Mouse (Mus musculus) CH12.LX (cell line): ENCODE measurements around the gene H2-Aa. TPM values are rescaled to one million over a fixed set of nuclear protein-coding genes. Genes with fewer than 3 reads are reported as not detected.
A peak's percentile ranks its signal among the peaks of the same experiment; 100 is the strongest.

ENCODE experiments used
- DNase-seq: peaks from one replicate; pipeline ENCODE4 v3.0.0-alpha.2; 2013; ENCODE audit errors: extremely low read depth
- H3K27ac ChIP-seq: 2 replicates; pipeline ENCODE4 v1.5.1; 2012; ENCODE audit warnings: low read depth, mild to moderate bottlenecking, control low read depth, moderate library complexity; ENCODE audit not compliant: insufficient read depth
- H3K27me3 ChIP-seq: replicated peaks from 2 replicates; pipeline ENCODE3; 2012; ENCODE audit warnings: inconsistent platforms
- H3K36me3 ChIP-seq, 2 experiments: replicated peaks in 1 of 2; 2 replicates each; pipeline versions ENCODE3 to v1.6.1; 2012; ENCODE audit warnings: inconsistent platforms in 1 of 2, low read length in 1 of 2, mild to moderate bottlenecking in 1 of 2, mixed read lengths in 1 of 2, moderate library complexity in 1 of 2; ENCODE audit not compliant: control insufficient read depth in 1 of 2, insufficient read depth in 1 of 2
- H3K4me1 ChIP-seq, 2 experiments: 2 replicates each; pipeline ENCODE4 v1.6.1; 2012; ENCODE audit warnings: inconsistent platforms in 1 of 2, moderate library complexity in 1 of 2; ENCODE audit not compliant: insufficient read depth in 2 of 2, control insufficient read depth in 1 of 2
- H3K4me2 ChIP-seq: 2 replicates; pipeline ENCODE4 v1.6.1; 2012; ENCODE audit warnings: low read depth, mild to moderate bottlenecking, control low read depth; ENCODE audit not compliant: poor library complexity, insufficient read depth, severe bottlenecking
- H3K4me3 ChIP-seq, 3 experiments: fragments of 150-350 bp in 1 of 3; sonication (generic) in 1 of 3; replicated peaks in 1 of 3; 2 replicates each; pipeline versions ENCODE3 to v1.5.1; 2011 to 2012; ENCODE audit warnings: low read depth in 2 of 3, low read length in 2 of 3, mild to moderate bottlenecking in 2 of 3, moderate library complexity in 2 of 3, control low read depth in 1 of 3, improper control_type of control experiment in 1 of 3, inconsistent platforms in 1 of 3, mixed read lengths in 1 of 3; ENCODE audit not compliant: poor library complexity in 1 of 3
- H3K79me2 ChIP-seq: replicated peaks from 2 replicates; pipeline ENCODE4 v1.6.1; 2012; ENCODE audit warnings: mild to moderate bottlenecking, moderate library complexity; ENCODE audit not compliant: control insufficient read depth, poor library complexity, insufficient read depth, severe bottlenecking; ENCODE audit errors: extremely low read depth
- H3K9ac ChIP-seq: 2 replicates; pipeline ENCODE4 v1.6.1; 2012; ENCODE audit warnings: low read depth, mild to moderate bottlenecking, control low read depth, moderate library complexity; ENCODE audit not compliant: insufficient read depth
- H3K9me3 ChIP-seq: replicated peaks from 2 replicates; pipeline ENCODE3; 2012; ENCODE audit warnings: low read length, inconsistent platforms, mixed read lengths
- BHLHE40 ChIP-seq: IDR thresholded peaks from 2 replicates; pipeline ENCODE4 v1.6.1; 2011; ENCODE audit warnings: mild to moderate bottlenecking, low read depth, low read length, improper control_type of control experiment
- CHD1 ChIP-seq: IDR thresholded peaks from 2 replicates; pipeline ENCODE4 v1.6.1; 2012; ENCODE audit warnings: low read depth, low read length, improper control_type of control experiment, inconsistent platforms
- CHD2 ChIP-seq: IDR thresholded peaks from 2 replicates; pipeline ENCODE4 v1.6.1; 2011; ENCODE audit warnings: low read length, improper control_type of control experiment
- CTCF ChIP-seq, 2 experiments: IDR thresholded peaks in 1 of 2; conservative IDR thresholded peaks in 1 of 2; 2 replicates each; pipeline ENCODE4 v1.5.1; 2011 to 2012; ENCODE audit warnings: low read depth in 2 of 2, low read length in 2 of 2, improper control_type of control experiment in 1 of 2, inconsistent platforms in 1 of 2, mild to moderate bottlenecking in 1 of 2, moderate library complexity in 1 of 2
- E2F4 ChIP-seq: IDR thresholded peaks from 2 replicates; pipeline ENCODE4 v1.6.1; 2011; ENCODE audit warnings: low read depth, low read length, improper control_type of control experiment; ENCODE audit not compliant: insufficient replicate concordance
- ELF1 ChIP-seq: IDR thresholded peaks from 2 replicates; pipeline ENCODE4 v1.6.1; 2014; ENCODE audit warnings: low read depth, mild to moderate bottlenecking, inconsistent platforms, low read length, improper control_type of control experiment
- GABPA ChIP-seq: IDR thresholded peaks from 2 replicates; pipeline ENCODE4 v1.6.1; 2012; ENCODE audit warnings: low read depth, low read length, improper control_type of control experiment, inconsistent platforms; ENCODE audit not compliant: insufficient replicate concordance
- HCFC1 ChIP-seq: IDR thresholded peaks from 2 replicates; pipeline ENCODE4 v1.6.1; 2012; ENCODE audit warnings: low read depth, mild to moderate bottlenecking, inconsistent platforms, low read length, improper control_type of control experiment
- IRF4 ChIP-seq: IDR thresholded peaks from 2 replicates; pipeline ENCODE4 v1.6.1; 2014; ENCODE audit warnings: low read depth, mild to moderate bottlenecking, inconsistent platforms, low read length, improper control_type of control experiment
- JUN ChIP-seq: IDR thresholded peaks from 2 replicates; pipeline ENCODE4 v1.6.1; 2011; ENCODE audit warnings: low read depth, mild to moderate bottlenecking, low read length, improper control_type of control experiment, moderate library complexity; ENCODE audit not compliant: insufficient read depth
- JUND ChIP-seq: conservative IDR thresholded peaks from 2 replicates; pipeline ENCODE4 v1.6.1; 2011; ENCODE audit warnings: low read depth, low read length, improper control_type of control experiment
- MAFK ChIP-seq: IDR thresholded peaks from 2 replicates; pipeline ENCODE4 v1.6.1; 2011; ENCODE audit warnings: low read length, improper control_type of control experiment; ENCODE audit not compliant: insufficient replicate concordance
- MEF2A ChIP-seq: IDR thresholded peaks from 2 replicates; pipeline ENCODE4 v1.6.1; 2014; ENCODE audit warnings: low read depth, mild to moderate bottlenecking, inconsistent platforms, low read length, improper control_type of control experiment, borderline replicate concordance
- MXI1 ChIP-seq: IDR thresholded peaks from 2 replicates; pipeline ENCODE4 v1.6.1; 2011; ENCODE audit warnings: mild to moderate bottlenecking, low read depth, low read length, improper control_type of control experiment
- PAX5 ChIP-seq: IDR thresholded peaks from 2 replicates; pipeline ENCODE4 v1.6.1; 2012; ENCODE audit warnings: low read length, inconsistent platforms, mixed read lengths
- POLR2AphosphoS2 ChIP-seq: IDR thresholded peaks from 2 replicates; pipeline ENCODE4 v1.6.1; 2011; ENCODE audit warnings: low read depth, low read length, improper control_type of control experiment
- RAD21 ChIP-seq: IDR thresholded peaks from 2 replicates; pipeline ENCODE4 v1.6.1; 2011; ENCODE audit warnings: low read depth, mild to moderate bottlenecking, low read length, improper control_type of control experiment, moderate library complexity
- RCOR1 ChIP-seq: conservative IDR thresholded peaks from 2 replicates; pipeline ENCODE4 v1.6.1; 2012; ENCODE audit warnings: low read depth, mild to moderate bottlenecking, inconsistent platforms, low read length, improper control_type of control experiment
- SMC3 ChIP-seq: IDR thresholded peaks from 2 replicates; pipeline ENCODE4 v1.6.1; 2011; ENCODE audit warnings: low read depth, low read length, improper control_type of control experiment
- USF1 ChIP-seq: IDR thresholded peaks from 2 replicates; pipeline ENCODE4 v1.6.1; 2014; ENCODE audit warnings: low read depth, mild to moderate bottlenecking, inconsistent platforms, low read length, improper control_type of control experiment
- USF2 ChIP-seq: conservative IDR thresholded peaks from 2 replicates; pipeline ENCODE4 v1.6.1; 2011; ENCODE audit warnings: low read depth, low read length, improper control_type of control experiment
- ZC3H11A ChIP-seq: IDR thresholded peaks from 2 replicates; pipeline ENCODE4 v1.6.1; 2012; ENCODE audit warnings: low read depth, mild to moderate bottlenecking, inconsistent platforms, low read length, improper control_type of control experiment
- ZMIZ1 ChIP-seq: IDR thresholded peaks from 2 replicates; pipeline ENCODE4 v1.6.1; 2012; ENCODE audit warnings: low read depth, mild to moderate bottlenecking, inconsistent platforms, low read length, improper control_type of control experiment
- ZNF384 ChIP-seq: IDR thresholded peaks from 2 replicates; pipeline ENCODE4 v1.6.1; 2012; ENCODE audit warnings: low read depth, low read length, improper control_type of control experiment, inconsistent platforms
- dilution Hi-C: fragments of 300-500 bp; cut with MboI; formaldehyde crosslinking; loops from 2 replicates; pipeline ENCODE4 v1.14.3; 2020; ENCODE audit warnings: low sequenced_read_pairs; ENCODE audit not compliant: extremely low pct_unique_long_range_greater_than_20kb, extremely low pct_ligation_motif_present
- in situ Hi-C: fragments of 300-500 bp; cut with MboI; formaldehyde crosslinking; loops from 3 replicates; pipeline ENCODE4 v1.14.3; 2019; ENCODE audit warnings: low sequenced_read_pairs, low pct_ligation_motif_present, low pct_unique_long_range_greater_than_20kb, mixed read lengths
- polyA plus RNA-seq: library from polyadenylated mRNA; unstranded; fragments of >175 nt; gene quantifications from 2 replicates; pipeline ENCODE4 v1.2.1, GENCODE M21; 2012; ENCODE audit warnings: low read depth; ENCODE audit not compliant: insufficient read length
- total RNA-seq, 2 experiments: library from RNA; depleted of rRNA; stranded (reverse); fragments of 300-350 nt in 1 of 2; fragments of >200 nt in 1 of 2; gene quantifications; 2 replicates each; pipeline ENCODE4 v1.2.3; 2012 to 2014

Gene H2-Aa
- total and polyA plus RNA-seq, 3 experiments: 385 to 958 (median 488) TPM

- TF ChIP-seq MXI1: peak; percentile 79; the same call in 1 of the 2 replicates
- no peak for TF ChIP-seq ZNF384
- no peak for TF ChIP-seq CHD1
- no peak for TF ChIP-seq RAD21
- no peak for TF ChIP-seq MAFK
- TF ChIP-seq HCFC1: no peak
- no peak for TF ChIP-seq JUN
- no peak for TF ChIP-seq POLR2AphosphoS2
- no peak for TF ChIP-seq GABPA
- no peak for TF ChIP-seq USF2
- TF ChIP-seq BHLHE40: no peak
- TF ChIP-seq JUND: no peak
- 0 out of 2 replicates have a peak, but pooled peaks have one; percentile 3 for TF ChIP-seq IRF4
- no peak for TF ChIP-seq CTCF (conservative IDR thresholded peaks at IDR 0.05 in 1 of 2, IDR thresholded peaks at IDR 0.05 in 1 of 2; ENCODE audit: low read depth in 2 of 2, low read length in 2 of 2)
These were observed 37.8 kb upstream of the H2-Aa start, which contains the start of gene H2-Eb2 (continued) for GRCm38 (mm10) chr17:34325436-34325835.

- DNase-seq: no peak
- no peaks in the 10 kb centered on the region for H3K27me3 ChIP-seq
- TF ChIP-seq ZC3H11A: no peak
- TF ChIP-seq PAX5: no peak
- no peak for TF ChIP-seq CHD2
- no peak for TF ChIP-seq RCOR1
- TF ChIP-seq ZNF384: no peak
- TF ChIP-seq E2F4: no peak
- no peak for TF ChIP-seq JUN
- no peak for TF ChIP-seq MEF2A
- no peak for TF ChIP-seq ZMIZ1
- no peak for TF ChIP-seq ELF1
- TF ChIP-seq SMC3: no peak
- no peak for TF ChIP-seq USF1
- TF ChIP-seq, all 38 proteins: peak for 0
- peaks cover 32 to 49% of the 10 kb centered on the region in 2 experiments for H3K36me3 ChIP-seq
- H3K4me1 ChIP-seq: peaks cover 3 to 26% of the 10 kb centered on the region in 2 experiments; a peak in 3 of 4 replicates
- in situ Hi-C loops: no loop called here
- no peaks in the 10 kb centered on the region for H3K9me3 ChIP-seq
- dilution Hi-C loops: no loop called here
- H3K4me2 ChIP-seq: no peak overlapping the region
- H3K27ac ChIP-seq: no peak overlapping the region
- H3K9ac ChIP-seq: no peak overlapping the region
- H3K79me2 ChIP-seq: no peaks in the 10 kb centered on the region
- no peak overlapping the region for H3K4me3 ChIP-seq
These were observed 29.7 kb upstream of the H2-Aa start for GRCm38 (mm10) chr17:34317275-34317674.
